Mouse (Mus musculus): ENCODE data around the gene Ttpal.
"Not testable (repeated sequence)": the region's sequence is repeated elsewhere in the genome, so short reads cannot be mapped to it uniquely, and the experiment has no call there.

Gene Ttpal

DNA sequence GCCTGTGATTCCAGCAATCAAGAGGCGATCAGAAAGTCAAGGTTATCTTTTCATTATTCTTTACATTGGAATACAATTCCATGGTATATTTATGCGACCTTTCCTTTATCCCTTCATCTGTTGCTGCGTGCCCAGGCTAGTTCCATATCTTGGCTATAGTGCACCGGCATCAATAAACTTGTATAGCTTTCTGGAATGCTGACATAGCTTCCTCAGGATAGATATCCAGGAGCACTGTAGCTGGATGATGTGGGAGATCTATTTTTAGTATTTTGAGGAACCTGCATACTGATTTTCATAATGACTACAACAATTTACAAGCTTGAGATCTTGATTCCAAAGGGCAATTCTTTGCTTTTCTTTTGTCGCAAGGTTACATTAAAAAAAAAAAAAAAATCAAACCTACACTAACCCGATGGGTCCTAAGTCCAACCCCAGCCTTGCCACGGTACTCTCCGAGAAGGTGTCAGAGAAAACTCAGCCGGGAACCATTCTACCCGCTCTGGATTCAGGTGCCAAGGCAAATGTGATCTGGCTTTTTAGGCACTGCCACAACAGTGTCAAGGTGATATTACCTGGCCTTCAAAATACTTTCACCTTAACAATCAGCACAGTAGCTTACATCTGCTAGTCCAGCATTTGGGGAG, 8.4 kb upstream of the Ttpal start:
- DNase-seq, result no peak

DNA sequence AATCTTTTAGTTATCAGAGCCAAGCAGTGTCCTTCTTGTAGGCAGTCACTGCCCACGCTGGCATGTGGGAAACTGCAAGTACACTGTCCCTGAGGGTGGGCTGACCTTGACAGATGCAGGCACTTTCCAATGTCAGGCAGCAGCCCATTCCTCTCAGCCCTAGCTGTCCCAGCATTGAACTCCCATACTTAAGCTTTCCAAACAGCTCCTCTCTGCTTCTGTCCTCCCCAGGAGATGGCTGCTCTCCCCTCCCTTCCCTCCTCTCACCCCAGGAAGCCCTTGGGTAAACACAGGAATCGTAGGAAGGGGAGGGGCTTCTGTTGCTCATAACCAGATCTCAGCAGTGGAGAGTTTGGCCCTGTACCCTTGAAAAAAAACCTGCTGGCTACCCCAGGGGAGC, 7.0 kb upstream of the Ttpal start:
- DNase-seq, result peak; percentile 77

DNA sequence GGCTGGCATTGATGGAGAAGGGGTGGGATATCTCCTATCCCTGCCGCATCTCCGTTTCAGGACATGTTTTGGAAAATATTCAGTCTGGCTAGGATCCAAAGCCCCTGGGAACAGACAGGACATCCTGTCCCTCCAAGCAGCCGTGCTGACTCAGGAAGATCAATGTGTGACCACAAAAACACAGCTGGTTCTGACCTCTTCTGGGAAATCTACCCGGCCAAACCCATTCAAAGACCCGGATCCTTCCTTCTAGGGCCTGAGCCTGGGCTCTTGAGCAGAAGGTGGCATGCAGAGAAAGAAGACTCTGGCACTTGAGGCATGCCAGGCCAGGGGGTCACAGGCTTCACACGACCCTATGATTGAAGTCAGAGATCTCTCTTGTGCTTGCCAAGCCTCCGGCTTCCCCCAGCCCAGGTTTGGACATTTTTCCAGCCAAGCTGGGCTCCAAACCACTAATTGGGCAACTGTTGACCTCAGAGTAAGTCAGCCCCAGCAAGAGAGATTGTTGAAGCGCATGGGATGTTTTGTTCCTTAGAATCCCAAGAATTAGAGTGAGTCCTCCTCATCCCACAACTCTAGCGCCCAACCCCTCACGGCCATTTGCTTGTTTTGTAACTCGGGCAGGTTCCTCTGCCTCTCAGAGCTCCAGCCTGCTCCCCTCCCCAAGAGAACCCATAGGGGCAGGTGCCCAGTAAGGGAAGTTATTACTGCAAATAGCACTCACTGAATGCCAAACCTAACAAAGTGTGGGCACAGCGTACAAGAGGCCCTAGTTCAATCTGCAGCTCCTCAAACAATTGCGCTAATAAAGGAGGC, 5.8 kb upstream of the Ttpal start:
- peak; percentile 93 for DNase-seq

DNA sequence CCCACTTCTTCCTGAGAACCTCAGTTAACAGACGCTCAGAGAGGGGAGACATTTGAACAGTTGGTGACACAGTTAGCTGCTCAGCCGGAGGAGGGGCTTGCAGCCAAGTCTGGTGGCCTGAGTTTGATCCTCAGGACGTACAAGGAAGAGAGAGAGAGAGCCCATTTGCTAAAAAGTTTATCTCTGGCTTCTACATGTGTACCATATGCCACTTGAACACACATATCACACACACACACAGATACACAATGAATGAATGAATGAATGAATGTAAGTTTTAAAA, 5.3 kb upstream of the Ttpal start:
- DNase-seq, result no peak

DNA sequence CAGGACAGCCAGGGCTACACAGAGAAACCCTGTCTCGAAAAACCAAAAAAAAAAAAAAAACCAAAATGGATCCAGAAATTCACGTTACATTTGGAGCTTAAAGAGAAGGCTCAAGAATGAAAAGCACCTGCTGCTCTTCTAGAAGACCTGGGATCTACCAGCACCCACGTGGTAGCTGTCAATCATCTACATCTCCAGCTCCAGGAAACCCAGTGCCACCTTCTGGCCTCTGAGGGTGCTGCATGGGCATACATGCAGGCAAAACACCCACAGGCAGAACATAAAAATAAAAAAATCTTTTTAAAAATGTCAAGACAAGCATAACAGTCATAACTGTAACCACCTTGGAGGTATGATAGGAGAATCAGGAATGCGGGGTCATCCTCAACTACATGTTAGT, 4.5 kb upstream of the Ttpal start:
- DNase-seq, result peak; percentile 82

DNA sequence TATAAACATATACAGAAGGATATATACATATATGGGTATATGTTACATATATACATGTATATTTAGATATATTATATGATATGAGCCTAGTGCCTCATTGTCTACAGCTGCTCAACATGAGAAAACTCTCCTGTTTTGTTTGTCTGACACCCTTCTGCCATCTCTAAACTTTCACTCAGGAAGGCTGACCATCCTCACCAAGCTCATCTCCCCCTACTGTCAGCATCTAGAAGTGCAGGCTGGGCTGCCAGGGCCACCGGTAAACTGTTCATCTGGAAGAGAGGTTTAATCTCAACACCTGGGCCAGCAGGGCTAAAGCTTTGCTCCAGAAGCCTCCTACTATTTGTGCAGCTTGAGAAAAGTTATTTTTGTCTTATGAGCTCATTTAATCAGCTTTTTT, 2.9 kb upstream of the Ttpal start:
- peak; percentile 81 for DNase-seq

DNA sequence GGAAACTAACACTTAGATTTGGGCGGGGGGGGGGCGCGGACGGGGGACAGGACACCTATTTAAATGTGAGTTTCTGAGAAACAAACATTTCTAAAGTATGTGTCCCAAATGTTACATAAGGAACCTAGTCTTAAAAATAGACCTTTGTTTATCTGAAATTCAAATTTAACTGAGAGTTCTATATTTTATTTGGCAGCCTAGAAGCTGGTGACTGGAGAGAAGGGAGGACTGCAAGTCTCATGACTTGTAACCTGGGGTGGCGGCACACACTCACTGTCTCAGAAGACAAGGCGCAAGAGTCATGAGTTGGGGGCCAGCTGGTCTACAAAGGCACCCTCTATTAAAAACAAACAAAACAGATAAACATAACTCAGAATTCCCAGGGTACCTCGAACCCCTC, 1.0 kb upstream of the Ttpal start:
- DNase-seq, result no peak

DNA sequence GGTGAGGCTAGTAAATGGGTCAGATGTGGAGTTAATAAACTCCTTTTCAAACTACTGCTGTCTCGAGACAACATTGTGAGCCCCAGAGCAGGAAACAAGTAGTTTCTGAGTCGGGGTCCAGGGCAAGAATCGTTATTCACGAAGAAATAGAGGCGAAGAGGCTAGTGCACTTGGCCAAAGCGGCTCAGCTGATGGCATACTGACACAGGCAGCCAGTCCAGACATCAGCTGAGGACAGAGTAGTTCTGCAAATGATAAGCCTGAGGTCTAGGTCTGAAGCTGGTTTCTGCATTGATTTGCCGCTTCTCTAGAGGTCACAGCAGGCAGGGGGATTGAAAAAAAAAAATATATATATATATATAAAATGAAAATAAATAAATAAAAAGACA, 408 bp upstream of the Ttpal start:
- no peak for DNase-seq

DNA sequence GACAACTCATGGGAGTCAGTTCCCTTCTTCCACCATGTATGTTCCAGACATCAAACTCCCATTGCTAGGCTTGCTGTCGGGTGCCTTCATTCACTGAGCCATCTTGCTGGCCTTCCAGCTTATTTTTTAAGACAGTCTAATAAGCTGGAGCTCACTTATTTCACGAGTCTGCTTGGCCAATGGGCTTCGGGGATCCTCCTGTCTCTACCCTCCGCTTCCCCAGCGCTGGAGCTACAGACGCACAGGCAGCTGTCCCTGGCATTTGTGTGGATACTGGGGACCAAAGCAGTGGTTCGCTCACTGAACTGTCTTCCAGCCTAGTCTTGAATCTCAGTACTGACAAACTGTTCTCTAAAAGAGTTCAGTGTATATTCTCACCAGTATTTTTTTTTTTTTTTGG, 4.0 kb downstream of the Ttpal start:
- DNase-seq, result no peak

DNA sequence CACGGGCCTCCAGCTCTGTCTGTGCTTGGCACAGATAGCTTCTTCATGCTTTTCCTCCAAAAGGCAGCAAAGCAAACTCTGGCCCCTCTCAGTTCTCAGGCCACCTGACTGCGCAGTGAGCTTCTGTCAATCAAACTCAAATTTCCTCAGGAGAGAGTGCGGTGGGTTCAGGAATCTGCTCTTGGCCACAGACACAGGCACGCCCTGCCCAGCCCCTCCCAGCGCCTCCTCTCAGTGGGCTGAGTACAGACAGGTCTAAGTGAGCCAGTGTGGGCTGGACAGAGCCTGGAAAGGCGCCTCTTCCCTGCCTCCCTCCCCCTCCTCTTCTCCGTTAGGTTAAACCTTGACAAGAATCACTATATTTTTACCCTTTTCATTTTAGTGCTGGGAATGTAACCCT, 5.9 kb downstream of the Ttpal start:
- DNase-seq, result no peak

DNA sequence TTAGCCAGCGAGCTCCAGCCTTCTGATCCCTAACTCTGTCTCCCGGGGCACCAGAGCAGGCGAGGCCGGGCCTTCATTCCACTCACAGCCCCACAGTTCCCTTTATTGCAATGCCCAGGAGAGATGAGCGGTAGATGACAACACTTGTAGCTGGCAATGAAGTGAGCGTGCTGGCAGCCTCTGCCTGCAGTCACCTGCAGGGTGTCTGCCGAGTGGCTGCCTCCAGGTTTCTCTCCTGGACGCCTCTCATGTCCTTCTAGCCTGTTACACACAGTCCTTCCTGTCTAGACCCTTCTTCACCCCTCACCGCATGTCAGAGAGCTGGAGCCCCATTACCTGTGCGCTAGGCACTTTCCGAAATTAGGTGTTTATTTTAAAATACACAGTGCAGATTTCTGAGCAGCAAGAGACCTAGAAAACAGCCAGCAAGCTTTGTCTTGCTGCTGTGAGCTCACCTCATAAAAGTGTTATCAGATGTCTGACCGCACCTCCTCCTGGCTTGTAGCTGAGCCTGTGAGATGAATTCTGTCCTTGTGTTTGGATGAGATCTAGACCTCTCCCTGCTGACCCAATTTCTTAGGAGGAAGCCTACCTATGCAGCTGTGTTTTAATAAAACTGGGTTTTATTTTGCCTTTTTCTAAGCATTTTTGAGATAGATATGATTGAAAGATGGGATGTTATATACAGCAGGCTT, 7.3 kb downstream of the Ttpal start:
- no peak for DNase-seq

DNA sequence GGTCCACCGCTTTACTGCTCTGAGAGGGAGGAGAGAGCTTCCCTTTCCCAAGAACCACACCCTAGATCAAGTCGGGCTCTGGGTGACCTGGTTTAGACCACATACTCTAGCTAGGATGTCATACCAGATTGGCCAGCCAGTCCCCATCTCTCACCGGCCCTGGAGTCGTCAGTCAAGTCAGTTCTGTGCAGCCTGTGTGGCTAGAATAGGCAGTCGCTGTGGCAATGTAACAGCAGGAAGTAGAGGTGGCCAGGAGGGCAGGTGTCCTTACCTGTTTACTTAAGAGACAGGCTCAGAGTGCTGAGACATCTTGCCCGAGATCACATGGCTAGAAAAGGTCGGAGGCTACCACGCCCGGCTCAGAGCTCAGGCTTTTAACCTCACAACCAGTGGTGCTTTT, 9.1 kb downstream of the Ttpal start:
- DNase-seq, result no peak

DNA sequence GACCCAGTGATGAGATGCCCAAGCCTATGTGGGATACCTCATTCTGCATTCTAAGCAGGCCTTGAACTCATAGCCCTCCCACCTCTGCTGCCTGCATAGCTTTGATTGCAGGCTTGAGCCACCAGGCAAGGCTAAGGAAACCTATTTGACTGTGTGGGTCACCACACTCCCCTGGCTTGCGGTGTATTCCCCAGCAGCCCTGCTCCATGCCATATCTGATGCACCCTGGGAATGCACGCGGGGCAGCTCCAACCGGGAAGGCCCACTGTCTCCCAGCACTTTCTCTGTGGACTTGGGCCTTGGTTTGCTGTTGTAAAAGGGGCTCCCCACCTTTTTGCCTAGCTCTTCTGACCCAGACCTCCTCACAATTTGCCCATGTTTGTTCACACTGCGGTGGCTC, 11.1 kb downstream of the Ttpal start:
- DNase-seq, result no peak

DNA sequence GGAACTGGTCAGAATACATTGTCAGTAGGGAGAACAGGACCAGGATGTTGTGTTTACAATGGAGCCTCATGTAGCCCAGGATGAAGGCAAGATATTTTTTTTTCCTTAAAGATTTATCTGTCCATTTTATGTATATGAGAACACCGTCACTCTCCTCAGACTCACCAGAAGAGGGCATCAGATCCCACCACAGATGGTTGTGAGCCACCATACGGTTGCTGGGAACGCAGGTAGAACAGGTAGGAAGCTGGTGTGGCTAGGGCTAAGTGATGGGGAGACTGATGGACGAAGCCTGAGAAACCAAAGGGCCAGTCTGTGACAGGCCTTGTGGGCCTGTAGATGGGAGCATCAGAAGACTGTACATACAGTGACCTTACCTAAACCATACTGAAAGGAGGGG, 11.9 kb downstream of the Ttpal start:
- no peak for DNase-seq

DNA sequence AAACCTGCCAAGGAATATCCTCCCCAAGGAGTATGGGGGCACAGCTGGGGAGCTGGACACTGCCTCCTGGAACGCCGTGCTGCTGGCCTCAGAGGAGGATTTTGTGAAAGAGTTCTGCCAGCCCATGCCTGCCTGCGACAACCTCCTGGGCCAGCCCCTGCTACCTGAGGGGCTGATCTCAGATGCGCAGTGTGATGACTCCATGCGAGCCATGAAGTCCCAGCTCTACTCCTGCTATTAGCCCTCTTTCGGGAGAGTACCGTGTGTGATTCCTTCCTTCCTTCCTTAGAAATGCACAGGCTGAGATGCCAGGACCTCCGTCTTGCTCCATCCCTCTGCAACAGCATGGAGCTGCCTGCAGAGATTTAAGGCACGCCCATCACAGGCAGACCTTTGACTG, 13.3 kb downstream of the Ttpal start:
- no peak for DNase-seq

DNA sequence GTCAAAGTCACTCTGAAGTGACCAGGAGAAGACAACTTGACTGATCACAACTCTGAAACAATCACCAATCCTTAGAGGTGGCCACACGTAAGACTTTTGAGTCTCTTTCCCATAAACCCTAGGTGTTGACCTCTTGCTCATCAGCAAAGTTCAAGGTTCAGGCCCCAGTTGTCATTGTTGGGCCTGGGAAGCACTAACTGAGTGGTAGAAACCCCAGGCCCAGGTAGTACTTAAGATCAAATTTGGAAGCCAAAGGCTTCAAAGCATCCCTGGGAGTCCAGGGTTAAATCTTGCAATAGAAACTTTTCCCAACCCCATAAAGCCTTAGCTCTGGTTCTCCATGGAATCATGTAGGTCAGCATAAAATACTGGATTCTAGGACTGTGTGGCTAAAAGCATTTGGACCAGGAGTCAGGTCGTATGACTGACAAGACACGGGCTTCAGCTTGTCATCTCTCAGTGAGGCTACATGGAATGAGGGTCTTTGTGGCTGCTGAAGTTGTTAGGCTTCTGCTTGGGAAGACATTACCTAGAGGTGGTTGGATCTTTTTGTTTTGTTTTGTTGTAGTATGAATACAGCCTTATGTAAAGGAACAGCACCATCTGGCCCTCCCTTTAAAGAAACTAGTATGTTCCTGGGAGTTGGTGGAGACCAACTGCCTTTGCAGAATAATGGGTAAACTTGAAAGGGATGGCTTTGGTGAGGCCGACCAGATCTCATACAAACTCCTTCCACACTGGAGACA, 14.0 kb downstream of the Ttpal start:
- DNase-seq, result no peak

DNA sequence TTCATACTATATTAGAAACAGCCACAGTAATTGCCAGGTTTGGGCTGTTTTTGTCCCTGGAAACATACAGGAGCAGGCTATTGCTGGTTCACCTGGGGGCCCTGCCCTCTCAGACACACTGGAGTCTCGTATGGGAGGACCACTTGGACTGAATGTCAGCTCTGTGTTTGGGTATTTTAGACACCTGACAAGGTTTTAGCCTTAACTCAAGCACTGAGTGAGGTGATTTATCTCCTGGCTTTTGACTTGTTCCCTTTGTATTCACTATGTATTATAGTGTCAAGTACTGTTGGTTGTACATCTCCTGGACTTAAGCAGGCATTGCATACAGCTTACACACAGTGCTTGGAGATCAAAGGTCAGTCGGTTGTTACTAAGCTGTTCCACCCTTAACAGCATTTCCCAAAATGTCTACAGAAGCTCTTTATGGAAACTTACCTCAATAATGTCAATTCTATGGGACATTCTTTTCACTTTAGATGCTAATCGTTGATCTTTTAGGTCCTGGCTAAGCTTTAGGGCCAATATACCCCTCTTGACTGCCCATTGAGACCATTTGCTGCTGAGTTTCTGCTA, 14.6 kb downstream of the Ttpal start:
- DNase-seq, result no peak

DNA sequence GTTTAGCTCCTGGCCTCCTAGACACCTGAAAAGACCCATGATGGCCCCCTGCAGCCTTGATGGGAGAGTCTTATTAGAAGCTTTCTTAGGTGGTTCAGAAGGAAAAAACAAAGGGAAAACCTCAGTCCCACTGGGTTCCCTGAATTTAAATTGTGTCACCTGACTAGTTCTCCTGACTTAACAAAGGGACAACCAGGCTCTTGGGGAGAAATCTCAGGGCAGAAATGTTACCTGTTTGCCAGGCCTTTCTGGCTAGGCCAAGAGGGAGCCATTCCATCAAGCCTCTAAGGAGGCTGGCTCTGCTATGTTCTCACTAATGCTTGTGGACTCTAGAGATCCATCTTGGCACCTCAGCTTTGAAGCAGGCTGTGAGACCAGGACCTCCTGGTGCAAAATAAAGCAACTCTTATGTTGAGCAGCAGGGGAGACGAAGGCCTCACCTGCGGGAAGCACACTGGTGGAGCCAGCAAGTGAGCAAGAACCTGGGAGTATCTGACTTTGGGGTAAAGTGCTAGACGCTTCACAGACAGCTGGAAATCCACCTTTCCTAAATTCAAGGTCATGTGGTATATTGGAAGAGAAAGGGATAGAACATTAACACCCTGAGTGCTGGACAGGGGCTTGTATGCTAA, 15.2 kb downstream of the Ttpal start:
- DNase-seq, result no peak

DNA sequence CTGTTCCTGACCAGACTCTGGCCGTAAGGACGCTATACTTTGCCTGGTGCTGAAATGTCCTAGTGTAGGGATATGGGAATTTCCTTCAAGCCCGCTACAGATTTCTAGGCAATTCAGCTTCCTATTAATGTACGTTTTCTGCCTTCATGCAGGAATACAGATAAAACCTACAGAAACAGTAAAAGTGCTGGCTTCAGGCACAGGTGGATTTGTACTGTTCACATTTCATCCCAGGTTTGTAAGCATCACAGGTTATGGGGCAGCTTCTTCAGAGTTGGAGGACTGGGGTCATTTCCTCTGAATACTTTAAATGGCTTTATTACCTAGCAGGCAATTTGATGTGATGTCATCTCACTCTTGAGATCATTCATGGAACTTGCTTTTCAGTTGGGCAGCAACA, 15.8 kb downstream of the Ttpal start:
- no peak for DNase-seq

DNA sequence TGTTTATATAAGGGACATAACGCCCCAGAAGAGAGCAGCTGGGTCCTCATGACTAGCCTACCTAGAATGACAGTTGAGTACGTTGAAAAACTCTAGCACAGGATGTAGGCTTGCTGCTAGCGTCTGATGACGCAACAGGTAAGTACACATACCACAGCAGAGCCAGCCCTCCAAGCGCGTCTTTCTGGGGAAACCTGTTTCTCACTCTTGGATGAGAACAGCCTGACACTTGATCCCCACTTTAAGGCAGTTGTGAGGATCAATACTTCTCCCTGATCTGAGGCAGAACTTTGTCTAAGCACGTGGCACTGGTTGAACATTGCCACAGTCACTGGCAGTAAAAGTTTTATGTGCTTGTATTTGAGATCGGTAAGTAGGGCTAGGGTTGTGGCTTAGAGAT, 18.3 kb downstream of the Ttpal start:
- DNase-seq, result peak; percentile 39

DNA sequence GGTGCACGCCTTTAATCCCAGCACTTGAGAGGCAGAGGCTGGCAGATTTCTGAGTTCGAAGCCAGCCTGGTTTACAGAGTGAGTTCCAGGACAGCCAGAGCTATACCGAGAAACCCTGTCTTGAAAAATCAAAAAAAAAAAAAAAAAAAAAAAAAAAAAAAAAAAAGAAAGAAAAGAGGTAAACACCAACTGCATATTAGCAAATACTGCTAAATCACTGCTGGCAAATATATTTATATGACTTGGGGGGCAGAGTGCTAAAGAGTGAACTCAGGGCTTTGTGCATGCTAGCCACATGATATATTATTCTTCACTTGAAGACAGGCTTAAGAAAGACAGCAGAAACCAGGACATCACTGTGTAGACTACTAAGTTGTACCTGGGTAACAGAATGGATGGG, 19.3 kb downstream of the Ttpal start:
- DNase-seq, result not testable (repeated sequence)

DNA sequence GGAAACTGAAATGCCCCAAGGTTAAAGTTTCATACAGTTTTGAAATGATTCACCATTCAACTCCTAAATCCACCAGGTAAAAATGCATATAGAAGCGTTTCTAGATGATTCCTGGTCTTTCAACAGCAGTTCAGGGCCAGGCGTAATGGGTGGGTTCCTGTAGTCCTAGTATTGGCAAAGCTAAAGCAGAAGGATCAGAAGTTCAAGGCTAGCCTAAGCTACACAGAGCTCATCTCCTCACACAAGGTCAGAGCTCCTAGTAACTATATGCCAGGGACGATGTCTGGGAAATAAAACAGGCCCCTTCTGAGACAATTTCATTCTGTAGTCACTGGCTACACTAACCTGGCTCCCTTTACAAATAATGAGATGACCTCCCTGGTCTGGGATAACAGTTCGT, 29.1 kb downstream of the Ttpal start:
- DNase-seq, result no peak

DNA sequence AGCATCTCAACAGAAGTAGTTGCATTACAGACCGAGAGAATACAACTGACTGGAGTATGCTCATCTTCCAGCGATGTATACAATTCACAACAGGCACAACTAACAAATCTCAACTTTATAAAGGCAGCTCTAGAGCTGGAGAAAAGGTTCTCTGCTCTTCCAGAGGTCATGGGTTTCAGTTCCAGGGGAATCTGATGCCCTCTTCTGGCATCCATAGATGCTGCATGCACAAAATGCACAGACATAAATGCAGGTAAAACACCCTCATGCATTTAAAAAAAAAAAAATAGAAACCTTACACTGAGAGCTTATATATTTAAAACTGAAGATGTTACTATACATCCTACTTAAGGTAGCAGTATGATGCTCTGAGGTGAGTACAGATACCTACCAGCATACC, 29.6 kb downstream of the Ttpal start:
- no peak for DNase-seq
